Mouse (Mus musculus): ENCODE results near the gene Mfng.

Mfng gene

DNA sequence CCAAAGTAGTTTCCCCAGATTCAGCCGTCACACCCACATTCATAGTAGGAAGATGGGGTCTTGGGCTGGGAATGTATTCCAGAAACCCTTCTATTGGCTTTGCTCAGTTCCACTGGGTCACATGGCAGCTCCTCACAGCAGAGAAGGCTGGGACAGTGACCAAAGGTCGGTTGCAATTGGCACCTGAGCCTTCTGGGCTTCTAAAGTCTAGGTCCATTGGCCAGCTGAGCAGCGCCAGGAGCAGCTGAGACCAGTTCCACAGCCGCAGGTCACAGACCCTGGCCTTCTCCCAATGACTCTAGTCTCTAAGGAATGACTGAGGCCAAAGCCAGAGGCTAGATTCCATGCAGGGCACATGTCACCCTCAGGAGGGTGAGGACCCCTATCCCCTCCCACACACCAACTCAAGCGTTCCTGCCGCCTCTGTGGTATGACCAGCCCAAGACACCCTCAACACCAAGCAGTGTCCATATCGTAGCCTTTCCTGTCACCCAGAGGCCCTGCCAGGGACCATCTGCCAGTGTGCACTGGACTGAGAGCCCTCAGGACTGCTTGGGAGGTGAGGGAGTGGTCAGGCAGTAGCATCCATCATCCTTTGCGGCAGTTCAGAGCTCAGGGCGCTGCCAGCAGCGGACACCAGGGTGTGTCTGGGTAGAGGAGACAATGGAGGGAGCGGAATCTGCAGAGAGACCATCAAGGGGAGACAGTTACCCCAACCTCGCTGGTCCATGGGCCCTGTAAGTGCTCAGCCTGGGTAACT, 17.1 kb downstream of the Mfng start:
- DNase-seq (ENCODE audit: low spot score): no peak

DNA sequence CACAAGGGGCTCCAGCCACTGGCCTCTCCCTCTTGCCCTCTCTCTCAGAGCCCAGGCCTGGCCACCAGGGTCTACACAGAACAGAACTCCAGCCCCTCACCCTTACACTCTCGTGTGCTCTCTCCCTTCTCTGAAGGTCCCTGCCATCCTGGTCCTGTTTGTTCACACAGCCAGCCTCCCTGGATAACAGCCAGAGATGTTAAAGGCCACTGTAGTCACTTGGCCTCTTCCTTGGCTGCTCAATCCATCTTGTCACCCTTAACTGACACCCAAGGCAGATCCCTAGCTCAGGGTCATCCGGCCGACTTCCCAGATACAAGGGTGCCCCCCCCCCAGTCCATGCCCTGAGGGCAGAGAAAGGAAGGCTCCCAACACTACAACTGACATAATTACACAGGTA, 18.0 kb downstream of the Mfng start:
- no peak for DNase-seq (ENCODE audit: low spot score)

DNA sequence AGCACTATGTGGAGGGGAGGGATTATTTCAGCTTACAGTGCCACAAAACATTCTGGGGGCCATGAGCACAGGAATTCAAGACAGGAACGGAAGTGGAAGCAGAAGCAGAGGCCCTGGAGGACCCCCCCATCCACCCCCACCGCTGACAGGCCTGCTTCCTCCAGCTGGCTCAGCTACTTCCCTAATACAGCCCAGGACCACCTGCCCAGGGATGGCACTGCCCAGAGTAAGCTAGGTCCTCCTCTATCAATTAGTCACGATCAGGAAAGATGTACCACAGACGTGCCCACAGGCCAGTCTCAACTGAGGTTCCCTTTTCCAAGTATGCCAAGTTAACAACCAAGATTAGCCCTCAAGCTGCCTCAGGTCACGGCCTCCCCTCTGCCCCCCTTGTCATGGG, 19.1 kb downstream of the Mfng start:
- no peak for DNase-seq (ENCODE audit: low spot score)

DNA sequence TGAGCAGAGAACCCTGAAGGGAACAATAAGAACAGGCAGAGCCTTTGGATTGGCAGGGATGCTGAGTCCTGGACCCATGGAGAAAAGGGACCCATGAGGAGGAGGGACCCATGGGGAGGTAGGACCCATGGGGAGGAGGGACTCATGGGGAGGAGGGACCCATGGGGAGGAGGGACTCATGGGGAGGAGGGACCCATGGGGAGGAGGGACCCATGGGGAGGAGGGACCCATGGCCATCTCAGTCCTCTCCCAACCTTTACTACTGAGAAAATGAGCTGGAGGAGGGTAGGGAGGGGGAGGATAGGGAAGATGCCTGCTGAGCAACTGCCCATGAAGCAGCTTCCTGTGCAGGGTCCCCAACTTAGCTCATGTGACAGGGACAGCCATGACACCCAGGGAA, 20.3 kb downstream of the Mfng start:
- DNase-seq (ENCODE audit: low spot score): no peak

DNA sequence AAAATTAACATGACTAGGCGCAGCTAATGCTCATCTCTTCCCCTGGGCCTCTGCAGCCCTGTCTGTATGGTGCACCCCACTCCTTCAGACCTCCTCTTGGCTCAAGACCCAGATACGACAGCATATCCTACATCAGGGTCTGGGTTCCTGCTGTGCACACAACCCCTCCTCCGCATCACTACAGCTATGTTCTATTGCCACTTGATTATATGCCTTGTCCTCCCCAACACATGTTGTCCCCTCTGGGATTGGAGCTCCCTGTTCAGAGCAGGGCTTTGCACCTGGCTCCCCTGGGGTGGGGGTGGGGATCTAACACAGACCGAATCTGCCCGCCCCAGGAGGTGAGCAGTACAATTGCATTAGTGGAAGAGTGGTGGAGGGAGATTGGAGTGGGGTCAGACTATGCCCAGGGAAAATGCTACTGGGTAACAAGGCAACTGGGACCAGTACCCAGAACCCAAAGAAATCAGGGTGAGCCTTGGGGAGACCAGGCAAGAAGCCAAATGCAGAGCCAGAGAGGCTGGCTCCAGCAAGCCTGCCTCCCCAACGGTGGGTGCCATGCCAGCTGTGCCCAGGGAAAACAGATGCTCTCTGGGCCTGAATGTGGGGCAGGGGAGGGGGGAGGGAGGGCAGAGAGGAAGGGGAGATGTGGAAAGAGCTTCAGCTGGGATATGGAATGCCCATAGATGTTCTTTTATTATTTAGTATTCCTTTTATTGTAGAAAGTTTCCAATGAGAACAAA, 22.5 kb downstream of the Mfng start:
- DNase-seq (ENCODE audit: low spot score): no peak

DNA sequence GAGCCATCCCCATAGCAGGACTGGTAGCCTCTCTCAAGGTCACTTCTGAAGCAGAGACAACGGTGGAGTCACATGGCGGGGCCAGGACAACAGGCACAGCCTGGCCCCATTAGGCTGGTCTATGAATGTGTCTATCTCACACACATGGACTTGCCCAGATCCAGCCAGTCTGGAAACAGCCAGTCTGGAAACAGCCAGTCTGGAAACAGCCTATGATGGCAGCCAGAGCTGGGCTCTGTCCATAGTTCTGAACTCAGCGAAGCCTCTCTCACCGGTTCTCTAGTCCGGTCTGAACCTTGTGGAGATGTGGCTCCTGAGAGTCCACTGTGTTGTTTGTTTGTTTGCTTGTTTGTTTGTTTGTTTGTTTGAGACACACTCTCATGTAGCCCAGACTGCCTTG, 23.4 kb downstream of the Mfng start:
- DNase-seq (ENCODE audit: low spot score): no peak

DNA sequence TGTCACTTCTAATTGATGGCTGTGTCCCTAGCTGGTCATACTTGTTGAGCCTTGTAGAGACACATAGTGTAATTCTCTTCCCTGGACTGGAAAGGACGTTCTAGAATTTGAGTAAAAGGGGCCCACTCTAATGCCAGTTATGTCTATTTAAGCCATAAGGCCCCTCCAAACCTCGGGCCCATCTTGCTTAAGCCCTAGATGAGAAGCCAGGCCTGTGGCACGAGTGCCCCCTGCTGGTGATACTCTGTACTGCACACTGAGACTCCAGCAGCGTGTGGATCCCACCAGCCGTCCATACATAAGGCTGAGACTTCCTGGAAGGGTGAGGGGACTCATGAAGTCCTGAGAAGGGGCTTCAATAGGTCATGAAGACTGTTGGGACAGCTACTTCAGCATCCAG, 29.1 kb downstream of the Mfng start:
- DNase-seq (ENCODE audit: low spot score): no peak

DNA sequence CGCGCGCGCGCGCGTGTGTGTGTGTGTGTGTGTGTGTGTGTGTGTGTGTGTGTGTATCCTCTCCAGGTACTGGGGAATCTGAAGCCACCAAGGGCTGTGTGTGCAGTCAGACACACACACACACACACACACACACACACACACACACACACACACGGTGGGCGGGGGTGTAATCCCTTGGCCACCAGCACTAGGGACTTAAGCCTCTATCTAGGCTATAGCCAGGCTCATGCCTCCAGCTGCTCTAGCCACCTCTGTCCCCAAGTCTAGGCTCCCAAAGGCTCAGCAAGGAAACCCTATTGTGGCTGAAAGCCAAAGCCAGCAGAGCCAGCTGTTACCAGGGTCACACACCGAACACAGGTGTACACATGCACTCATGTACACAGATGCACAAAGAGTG, 30.4 kb downstream of the Mfng start:
- DNase-seq (ENCODE audit: low spot score): no peak

DNA sequence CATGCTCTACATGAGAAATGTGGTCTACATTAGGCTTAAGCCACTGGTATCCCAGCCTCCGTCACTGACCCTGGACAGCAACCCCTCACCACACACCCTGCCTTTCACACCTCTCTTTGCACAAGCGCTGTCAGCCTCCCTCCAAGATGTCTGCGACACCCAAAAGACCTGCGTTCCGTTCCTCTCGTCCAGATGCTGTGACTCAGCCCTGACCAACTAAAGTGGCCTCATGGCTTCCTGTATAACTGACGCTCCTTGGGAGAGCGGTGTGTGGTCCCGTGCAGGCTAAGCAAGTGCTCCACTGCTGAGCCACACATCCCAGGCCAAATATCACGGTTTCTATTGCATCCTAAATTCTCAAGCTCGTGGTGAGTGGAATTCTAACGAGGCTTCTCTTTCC, 32.6 kb downstream of the Mfng start:
- DNase-seq (ENCODE audit: low spot score): no peak

DNA sequence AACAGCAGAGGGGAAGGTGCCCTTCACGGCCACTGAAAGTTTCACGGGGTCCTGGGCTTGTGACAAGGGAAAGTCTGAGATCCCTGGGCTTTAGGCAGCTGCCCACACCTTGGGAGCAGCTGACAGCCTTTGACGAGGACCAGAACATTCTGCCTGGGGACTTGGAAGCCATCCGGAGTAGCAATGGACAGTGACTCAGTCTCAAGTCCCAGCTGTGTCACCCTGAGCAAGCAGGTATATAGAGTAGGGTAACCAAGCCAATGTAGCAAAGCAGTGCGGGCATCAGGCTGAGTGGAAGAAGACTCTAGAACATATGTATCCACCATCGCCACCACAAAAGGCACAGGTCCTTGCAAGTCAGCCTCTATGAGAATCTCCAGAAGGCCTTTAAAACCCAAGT, 36.1 kb downstream of the Mfng start:
- no peak for DNase-seq (ENCODE audit: low spot score)

DNA sequence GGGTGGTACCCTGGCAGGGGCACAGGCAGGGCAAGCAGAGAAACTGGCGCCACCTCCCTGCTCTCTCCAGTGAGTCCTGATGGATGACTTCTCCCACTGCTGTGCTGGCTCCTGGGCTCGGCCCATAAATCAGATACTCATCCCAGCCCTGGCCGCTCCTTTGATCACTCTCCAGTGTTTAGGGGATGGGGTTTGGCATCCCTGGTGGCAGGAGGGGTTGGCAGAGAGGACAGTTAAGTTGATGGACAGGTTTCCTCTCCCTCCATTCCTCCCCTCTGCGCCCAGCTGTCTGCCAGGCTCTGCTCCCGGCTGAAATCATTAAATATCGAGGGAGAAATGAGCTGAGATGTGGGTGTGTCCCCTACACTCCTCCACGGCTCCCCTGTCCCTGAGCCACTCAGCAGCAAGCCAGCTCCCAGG, 36.6 kb downstream of the Mfng start:
- DNase-seq (ENCODE audit: low spot score): peak; percentile 6

DNA sequence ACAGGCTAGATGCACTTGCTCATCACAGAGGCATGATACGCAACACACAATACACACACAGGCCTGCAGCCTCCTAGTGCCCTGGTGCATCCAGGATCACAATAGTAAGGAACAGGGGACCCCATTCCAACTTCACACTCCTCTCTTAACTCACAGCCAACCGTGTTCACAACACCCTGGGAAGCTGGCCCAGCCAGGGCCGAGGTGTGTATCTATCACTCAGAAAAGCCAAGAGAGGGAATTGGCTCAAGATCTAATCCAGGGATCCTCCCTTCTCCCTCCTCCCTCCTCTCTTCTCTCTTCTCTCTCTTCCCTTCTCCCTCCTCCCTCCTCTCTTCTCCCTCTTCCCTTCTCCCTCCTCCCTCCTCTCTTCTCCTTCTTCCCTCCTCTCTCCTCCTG, 37.1 kb downstream of the Mfng start:
- no peak for DNase-seq (ENCODE audit: low spot score)

DNA sequence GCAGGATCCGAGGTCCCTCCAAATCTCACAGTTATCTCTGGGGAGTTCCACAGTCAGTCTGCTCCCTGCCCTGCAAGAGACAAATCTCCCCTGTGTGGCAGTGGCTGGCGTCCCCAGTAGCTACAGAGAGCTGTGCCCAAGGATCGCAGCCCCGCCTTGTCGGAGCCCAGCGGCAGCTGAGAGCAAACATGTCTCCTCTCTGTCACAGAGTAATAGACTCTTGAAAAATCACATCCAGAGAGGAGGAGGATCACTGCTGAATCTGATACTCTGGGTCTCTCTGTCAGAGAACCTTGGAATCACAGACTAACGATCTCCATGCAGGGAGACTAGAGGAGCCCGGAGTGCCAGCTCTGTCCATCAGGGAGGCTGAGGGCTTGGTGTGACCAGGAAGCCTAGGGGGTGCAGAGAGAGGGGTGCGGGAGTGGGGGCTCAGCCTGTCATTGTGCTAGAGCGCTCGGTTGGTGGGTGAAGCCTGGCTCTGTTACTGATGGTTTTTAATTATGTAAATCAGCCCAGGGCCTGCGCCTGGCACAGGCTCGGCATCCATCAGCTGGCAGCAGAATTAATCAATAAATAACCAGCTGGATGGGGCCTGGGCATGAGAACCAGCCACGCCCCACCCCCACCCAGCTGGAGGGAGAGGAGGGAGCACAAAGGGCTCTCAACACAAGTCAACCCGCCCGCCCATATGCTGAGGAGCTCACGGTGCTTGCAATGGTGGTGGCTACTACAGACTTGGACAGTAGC, 37.7 kb downstream of the Mfng start:
- DNase-seq (ENCODE audit: low spot score): no peak

DNA sequence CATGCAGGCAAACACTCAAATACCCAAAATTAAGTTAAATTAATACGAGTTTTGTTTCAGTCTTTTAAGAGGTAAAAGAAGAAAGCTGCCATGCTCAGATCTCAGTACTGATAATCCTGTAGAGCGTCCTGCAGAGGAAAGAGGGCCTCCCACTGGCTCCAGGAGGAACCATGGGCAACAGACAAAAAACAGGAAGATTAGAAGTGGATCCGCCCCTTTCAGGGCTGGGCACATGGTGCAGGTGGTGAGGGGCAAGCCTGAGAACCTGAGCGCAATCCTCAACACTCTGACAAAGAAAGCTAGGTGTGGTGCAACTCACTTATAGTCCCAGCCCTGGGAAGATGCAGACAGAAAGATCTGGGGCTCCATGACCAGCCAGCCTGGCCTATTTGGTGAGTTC, 41.4 kb downstream of the Mfng start:
- DNase-seq (ENCODE audit: low spot score): no peak

DNA sequence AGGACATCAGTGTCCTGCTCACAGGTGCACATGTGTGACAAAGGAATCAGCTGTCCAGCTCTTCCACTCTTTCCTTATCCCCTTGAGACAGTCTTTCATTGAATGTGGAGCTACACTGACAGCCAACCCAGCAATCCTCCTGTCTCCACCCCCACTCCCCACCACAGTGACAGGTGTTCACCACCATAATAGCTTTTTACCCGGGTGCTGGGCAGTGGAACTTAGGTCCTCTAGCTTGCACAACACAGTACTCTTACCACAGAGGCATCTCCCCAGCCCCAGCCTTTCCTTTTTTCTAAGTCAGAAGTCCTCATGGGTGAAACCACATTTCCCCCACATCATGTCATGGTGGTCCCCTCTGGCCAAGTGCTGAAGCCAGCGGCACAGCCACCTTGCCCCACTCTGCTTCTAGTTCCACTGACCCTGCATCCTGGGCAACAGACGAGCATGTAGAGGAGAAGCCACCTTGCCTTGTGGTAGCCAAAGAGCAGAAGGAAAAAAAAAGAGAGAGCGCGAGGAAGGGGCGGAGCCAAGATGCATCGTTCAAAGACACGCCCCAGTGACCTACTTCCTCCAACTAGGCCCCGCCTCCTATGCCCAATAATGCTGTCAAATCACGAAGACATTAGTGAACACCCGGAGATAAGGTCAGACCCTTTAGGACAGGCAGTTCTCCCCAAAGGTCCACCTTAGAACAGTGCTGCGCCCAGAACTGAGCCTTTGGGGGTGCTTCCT, 42.8 kb downstream of the Mfng start:
- DNase-seq (ENCODE audit: low spot score): no peak

DNA sequence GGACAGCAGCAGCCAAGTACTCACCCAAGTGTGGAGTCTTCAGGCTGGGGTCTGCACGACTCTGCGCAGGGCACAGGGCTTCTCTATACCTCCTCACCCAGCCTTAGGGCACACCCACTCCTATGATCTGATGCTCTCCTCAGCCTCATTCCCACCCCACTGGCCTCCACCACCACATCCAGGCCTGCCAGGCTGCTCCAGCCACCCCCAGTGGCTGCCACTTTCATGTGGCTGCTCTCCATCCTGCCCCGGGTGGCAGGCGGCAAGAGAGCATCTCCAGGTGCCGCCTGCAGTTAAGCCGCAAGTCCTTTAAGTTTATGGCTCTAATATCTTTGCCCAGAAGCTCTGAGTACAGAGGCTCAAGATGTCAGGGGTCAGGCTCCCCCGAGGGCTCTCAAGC, 46.6 kb downstream of the Mfng start:
- no peak for DNase-seq (ENCODE audit: low spot score)

DNA sequence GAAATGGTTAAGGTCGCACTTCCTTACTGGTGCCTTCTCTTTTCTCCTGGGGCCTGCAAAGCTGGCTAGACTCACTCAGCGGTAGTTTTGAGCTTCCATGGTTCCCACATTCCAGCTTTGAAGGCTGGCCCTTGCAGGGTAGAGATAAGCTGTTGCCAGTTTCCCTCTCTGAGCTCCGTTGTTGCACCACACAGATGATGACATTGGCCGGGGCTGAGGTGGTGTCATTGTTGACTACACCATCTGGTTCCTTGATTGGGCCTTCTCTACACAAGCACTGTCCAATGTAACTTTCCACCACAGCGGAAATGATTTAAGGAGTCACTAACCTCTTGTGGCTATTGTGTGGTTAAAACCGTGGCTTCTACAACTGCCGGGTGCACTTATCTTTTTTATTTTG, 52.7 kb downstream of the Mfng start:
- DNase-seq (ENCODE audit: low spot score): peak; percentile 12

DNA sequence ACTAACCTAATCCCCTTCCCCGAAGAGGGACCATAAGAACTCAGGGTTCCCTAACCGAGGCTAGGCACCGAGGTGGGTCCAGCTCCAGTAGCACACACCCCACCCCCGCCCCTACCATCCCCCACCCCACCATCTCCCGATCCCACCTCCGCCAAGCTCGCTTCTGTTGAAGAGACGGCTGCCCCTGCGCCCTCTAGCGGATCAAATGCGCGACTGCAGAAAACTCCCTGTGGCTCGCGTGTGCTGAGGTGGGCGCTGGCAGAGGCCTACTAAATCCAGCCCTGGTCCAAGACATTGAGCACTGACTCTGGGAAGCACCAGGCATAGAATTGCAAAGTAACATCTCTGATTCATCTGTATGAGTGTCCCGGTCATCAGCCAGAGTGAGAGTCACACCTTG, 53.2 kb downstream of the Mfng start:
- no peak for DNase-seq (ENCODE audit: low spot score)

DNA sequence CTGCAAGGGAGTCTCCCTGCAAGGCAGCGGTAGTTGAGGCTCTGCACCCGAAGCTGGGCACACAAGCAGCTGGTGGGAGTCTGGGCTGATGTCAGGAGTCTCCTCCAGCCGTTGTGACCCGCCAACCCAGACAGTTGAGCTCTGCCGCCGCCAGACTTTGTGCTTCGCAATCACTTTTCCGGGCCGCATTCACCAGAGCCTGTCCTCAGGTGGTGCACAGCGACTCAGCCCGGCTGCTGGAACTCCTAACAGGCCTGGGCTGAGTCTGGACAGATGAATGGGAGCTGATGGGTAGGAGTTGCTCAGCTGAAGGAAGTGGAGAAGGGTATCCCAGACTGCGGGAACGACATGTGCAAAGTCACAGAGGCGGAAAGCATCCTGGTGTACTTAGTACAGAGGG, 53.9 kb downstream of the Mfng start:
- no peak for DNase-seq (ENCODE audit: low spot score)

DNA sequence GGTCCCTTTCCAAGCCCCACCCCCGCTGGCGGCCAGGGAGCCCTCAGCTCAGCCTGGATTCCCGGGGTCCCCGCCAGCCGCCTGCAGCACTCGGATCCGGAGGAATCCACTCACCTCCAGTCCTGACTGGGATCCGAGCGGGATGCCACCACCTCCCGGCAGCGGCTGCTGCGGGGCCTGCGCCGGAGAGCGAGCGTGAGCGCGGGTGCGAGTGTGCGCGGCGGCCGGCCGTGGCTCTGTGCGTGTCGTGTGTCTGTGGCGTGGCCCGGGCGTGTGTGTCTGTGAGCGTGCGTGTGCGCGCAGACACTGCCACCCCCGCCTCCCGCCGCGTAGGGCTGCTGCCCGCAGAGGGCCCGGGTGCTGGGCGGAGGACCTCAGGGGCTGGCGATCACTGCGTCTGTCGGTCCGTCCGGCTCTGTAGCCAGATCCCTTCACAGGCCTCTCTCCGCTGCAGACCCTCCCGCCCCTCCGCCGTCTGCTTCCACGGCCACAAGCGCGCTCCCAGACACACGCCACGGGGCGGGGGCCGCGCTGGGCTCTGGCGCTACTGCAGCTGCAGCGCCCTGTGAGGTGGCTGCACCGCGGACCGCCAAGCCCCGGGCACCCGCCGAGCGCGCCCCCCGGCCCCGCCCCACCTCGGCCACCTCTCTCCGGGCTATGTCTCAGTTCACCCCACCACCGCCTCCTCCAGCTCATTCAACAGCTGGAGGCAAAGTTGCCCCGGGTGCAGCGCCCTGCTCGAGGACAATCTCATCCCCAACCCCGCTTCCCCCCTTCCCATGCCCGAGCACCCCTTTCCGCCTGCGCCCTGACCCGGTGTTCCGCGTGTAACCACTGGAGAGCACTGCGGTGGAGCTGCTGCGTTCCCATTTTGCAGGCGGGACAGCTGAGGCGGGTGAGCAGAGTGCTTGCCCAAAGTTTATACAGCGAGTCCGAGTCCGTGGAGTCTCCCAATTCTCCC, 54.7 kb downstream of the Mfng start, which contains the start of gene Elfn2:
Gene Elfn2, minus strand, starts transcription at position 482 of the 961 bp plus-strand sequence.
- no peak for DNase-seq (ENCODE audit: low spot score)

DNA sequence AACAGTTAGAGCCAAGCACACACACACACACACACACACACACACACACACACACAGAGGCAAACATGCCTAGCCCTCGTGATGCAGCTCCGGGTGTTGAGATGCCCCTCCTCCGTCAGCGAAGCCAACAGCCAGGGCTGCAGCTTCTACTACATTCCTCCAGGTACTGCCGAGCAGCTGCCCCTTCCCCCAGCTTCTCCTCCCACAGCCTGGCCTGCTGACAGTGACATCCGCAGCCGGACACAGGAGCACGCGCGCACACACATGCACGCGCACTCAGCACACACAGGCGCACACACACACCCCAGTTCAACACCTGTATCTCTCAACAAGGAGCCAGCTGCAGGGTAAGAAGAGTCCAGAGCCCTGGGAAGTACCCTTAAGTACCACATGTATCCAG, 56.3 kb downstream of the Mfng start:
- no peak for DNase-seq (ENCODE audit: low spot score)
